Mouse (Mus musculus): ENCODE data around the gene Gm45233. TPM values are rescaled to one million over a fixed set of nuclear protein-coding genes. Genes with fewer than 3 reads are reported as not detected.
"Not testable (repeated sequence)": the region's sequence is repeated elsewhere in the genome, so short reads cannot be mapped to it uniquely, and the experiment has no call there.

Gene Gm45233
- 0.62 TPM in 1 of 2 replicates, not detected in the other for polyA plus RNA-seq (2015; fragmentation: Nextera tagmentation; extraction: Ambion mirVana)

DNA sequence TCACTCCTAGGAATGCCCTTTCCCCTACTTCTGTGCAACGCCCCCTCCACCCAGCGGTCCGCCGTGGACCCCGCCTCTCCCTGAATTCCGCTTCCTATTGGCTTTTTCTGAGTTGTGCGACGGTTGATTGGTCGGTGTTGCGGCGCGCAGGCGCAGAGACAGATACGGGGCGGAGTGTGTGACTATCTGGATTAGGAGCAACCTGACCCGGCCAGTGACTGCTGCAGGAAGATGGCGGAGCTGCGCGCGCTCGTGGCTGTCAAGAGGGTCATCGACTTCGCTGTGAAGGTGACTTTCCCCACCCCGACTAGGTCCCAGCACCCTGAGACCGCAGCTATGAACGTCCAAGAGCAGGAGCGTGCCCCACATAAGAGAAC is at the start of gene Gm45233, which contains the start of gene Etfb:
Gm45233 (plus strand) TSS at position 212 of the 377 bp plus-strand sequence.
Etfb (plus strand) TSS at position 167 of the 377 bp plus-strand sequence.
- Histone ChIP-seq H3K9ac (ENCODE audit: low read length) (peak within 1 kb of the TSS; percentile 76), H3K27me3 (ENCODE audit: control insufficient read depth, insufficient read depth, low read length) (no peaks in the 10 kb centered on the region), H3K9me3 (replicated peaks; ENCODE audit: control insufficient read depth, low read length) (no peaks in the 10 kb centered on the region), H3K4me2 (ENCODE audit: low read depth, low read length) (peak within 1 kb of the TSS; percentile 98), H3K27ac (ENCODE audit: low read length) (peak within 1 kb of the TSS; percentile 97), H3K36me3 (ENCODE audit: control insufficient read depth, insufficient read depth, low read length) (no peaks in the 10 kb centered on the region), H3K4me1 (ENCODE audit: control insufficient read depth, insufficient read depth, low read length) (peaks cover 14% of the 10 kb centered on the region), H3K4me3 (replicated peaks; ENCODE audit: low read length) (peak within 1 kb of the TSS; percentile 59)
- peak; percentile 97 for ATAC-seq (ENCODE audit: insufficient read depth, low FRiP score)
- WGBS: under 1% methylated on average over 27 of the region's 27 CpGs

DNA sequence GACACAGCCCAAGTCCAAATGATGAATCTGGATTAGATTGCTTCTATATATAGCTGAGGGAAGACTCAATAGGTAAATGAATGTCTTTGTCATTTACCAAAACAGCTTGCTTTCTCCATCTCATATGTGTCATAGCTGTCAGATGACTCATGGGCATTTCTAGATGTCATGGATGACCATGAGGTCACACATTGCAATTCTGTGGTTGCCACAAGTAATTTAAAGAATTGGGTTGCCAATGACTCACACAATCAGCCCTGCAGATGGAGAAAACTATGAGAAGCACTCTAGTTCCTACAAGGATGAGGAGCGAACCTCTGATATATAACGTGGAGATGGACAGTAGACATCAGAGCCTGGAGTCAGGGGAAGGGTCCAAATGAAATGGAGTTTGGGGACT is 44.4 kb upstream of the Gm45233 start:
- Histone ChIP-seq H3K9ac (ENCODE audit: low read length) (no peak overlapping the region), H3K4me1 (ENCODE audit: control insufficient read depth, insufficient read depth, low read length) (no peaks in the 10 kb centered on the region), H3K4me2 (ENCODE audit: low read depth, low read length) (no peak overlapping the region), H3K4me3 (replicated peaks; ENCODE audit: low read length) (no peak overlapping the region), H3K27ac (ENCODE audit: low read length) (no peak overlapping the region), H3K36me3 (ENCODE audit: control insufficient read depth, insufficient read depth, low read length) (no peaks in the 10 kb centered on the region), H3K27me3 (ENCODE audit: control insufficient read depth, insufficient read depth, low read length) (no peaks in the 10 kb centered on the region), H3K9me3 (replicated peaks; ENCODE audit: control insufficient read depth, low read length) (no peaks in the 10 kb centered on the region)
- no peak for ATAC-seq (ENCODE audit: insufficient read depth, low FRiP score)
- WGBS: 82% methylated on average over 2 of the region's 2 CpGs

DNA sequence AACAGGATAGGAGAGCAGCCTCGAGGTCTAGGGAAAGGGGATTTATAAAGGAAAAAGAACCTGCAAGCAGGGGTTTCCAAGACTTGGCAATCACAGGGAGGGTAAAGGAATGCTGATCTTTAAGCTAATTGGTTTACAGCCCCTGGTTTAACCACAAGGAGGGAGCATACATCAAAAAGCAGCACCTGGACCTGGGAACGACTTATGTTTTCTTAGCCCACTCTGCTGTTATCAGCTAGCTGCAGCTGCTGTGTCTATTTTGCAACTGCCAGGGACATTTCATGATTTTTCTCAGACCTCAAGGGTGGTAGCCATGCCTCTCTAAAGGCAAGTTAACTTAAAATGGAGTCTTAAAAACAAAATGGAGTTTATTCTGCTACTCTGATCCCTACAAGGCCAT is 41.2 kb upstream of the Gm45233 start:
- no peak overlapping the region for H3K9ac ChIP-seq (ENCODE audit: low read length)
- no peak overlapping the region for H3K27ac ChIP-seq (ENCODE audit: low read length)
- H3K9me3 ChIP-seq (replicated peaks; ENCODE audit: control insufficient read depth, low read length): no peaks in the 10 kb centered on the region
- WGBS: 29% methylated on average over 2 of the region's 2 CpGs
- H3K27me3 ChIP-seq (ENCODE audit: control insufficient read depth, insufficient read depth, low read length): no peaks in the 10 kb centered on the region
- H3K36me3 ChIP-seq (ENCODE audit: control insufficient read depth, insufficient read depth, low read length): no peaks in the 10 kb centered on the region
- no peak for ATAC-seq (ENCODE audit: insufficient read depth, low FRiP score)
- no peaks in the 10 kb centered on the region for H3K4me1 ChIP-seq (ENCODE audit: control insufficient read depth, insufficient read depth, low read length)
- H3K4me3 ChIP-seq (replicated peaks; ENCODE audit: low read length): no peak overlapping the region
- H3K4me2 ChIP-seq (ENCODE audit: low read depth, low read length): no peak overlapping the region

DNA sequence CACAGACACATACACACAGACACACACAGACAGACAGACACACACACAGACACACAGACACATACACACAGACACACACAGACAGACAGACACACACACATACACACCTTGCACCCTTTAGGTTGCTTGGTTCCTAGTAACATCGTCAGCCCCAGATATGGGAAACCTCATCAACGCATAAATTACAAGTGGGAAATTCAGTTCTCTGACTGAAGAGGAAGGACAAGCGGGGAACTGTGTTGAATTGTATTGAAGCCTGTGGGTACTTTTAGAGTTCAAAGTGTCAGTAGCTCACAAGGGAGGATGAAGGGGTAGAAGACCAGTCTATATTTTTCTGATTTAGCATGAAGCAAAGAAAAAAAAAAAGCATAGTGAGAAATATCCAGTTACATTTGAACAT is 36.4 kb upstream of the Gm45233 start:
- H3K9me3 ChIP-seq (replicated peaks; ENCODE audit: control insufficient read depth, low read length): no peaks in the 10 kb centered on the region
- no peak overlapping the region for H3K4me2 ChIP-seq (ENCODE audit: low read depth, low read length)
- no peaks in the 10 kb centered on the region for H3K27me3 ChIP-seq (ENCODE audit: control insufficient read depth, insufficient read depth, low read length)
- 78% methylated on average over 3 of the region's 3 CpGs for WGBS
- no peaks in the 10 kb centered on the region for H3K36me3 ChIP-seq (ENCODE audit: control insufficient read depth, insufficient read depth, low read length)
- no peak overlapping the region for H3K9ac ChIP-seq (ENCODE audit: low read length)
- no peak overlapping the region for H3K4me3 ChIP-seq (replicated peaks; ENCODE audit: low read length)
- no peak overlapping the region for H3K27ac ChIP-seq (ENCODE audit: low read length)
- H3K4me1 ChIP-seq (ENCODE audit: control insufficient read depth, insufficient read depth, low read length): no peaks in the 10 kb centered on the region
- ATAC-seq (ENCODE audit: insufficient read depth, low FRiP score): no peak

DNA sequence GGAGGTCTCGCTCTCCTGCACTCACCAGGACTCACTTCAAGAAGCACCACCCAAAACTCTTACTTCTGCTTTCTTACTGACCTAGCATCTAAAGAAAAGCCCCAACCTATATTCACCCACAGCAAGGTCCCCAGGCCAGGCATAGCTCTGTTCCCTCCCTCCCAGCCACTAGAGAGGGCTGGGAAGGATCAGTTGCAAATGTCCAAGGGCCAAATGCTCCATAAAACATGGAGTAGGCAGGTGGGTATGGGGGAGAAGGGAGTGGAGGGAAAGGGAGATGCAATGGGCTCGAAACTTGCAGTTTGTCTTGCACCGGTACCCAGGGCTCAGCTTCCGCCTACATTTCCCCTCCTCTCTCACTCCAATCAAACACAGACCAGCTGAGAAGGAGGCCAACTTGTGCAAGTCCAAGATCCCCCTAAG is 35.8 kb upstream of the Gm45233 start, which contains the start of gene Siglecg:
Siglecg (plus strand) TSS at position 74 of the 423 bp plus-strand sequence.
- no peak within 1 kb of the TSS for H3K9ac ChIP-seq (ENCODE audit: low read length)
- WGBS: 70% methylated on average over 4 of the region's 4 CpGs
- H3K9me3 ChIP-seq (replicated peaks; ENCODE audit: control insufficient read depth, low read length): no peaks in the 10 kb centered on the region
- H3K27me3 ChIP-seq (ENCODE audit: control insufficient read depth, insufficient read depth, low read length): no peaks in the 10 kb centered on the region
- no peak within 1 kb of the TSS for H3K4me2 ChIP-seq (ENCODE audit: low read depth, low read length)
- no peak within 1 kb of the TSS for H3K27ac ChIP-seq (ENCODE audit: low read length)
- H3K4me1 ChIP-seq (ENCODE audit: control insufficient read depth, insufficient read depth, low read length): no peaks in the 10 kb centered on the region
- no peak for ATAC-seq (ENCODE audit: insufficient read depth, low FRiP score)
- H3K36me3 ChIP-seq (ENCODE audit: control insufficient read depth, insufficient read depth, low read length): no peaks in the 10 kb centered on the region
- no peak within 1 kb of the TSS for H3K4me3 ChIP-seq (replicated peaks; ENCODE audit: low read length)

DNA sequence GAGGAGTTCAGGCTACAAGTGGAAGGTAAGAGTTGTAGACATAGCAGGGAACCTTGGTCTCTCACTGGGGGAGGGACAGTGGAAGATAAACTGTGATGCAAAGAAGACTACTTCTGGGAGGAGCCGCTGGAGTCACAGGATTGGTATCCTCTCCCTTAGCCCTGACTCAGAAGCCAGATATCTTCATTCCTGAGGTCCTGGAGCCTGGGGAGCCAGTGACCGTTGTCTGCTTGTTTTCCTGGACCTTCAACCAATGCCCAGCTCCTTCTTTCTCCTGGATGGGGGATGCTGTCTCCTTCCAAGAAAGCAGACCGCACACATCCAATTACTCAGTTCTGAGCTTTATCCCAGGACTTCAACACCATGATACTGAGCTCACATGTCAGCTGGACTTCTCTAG is 34.8 kb upstream of the Gm45233 start:
- H3K27ac ChIP-seq (ENCODE audit: low read length): no peak overlapping the region
- no peak overlapping the region for H3K9ac ChIP-seq (ENCODE audit: low read length)
- H3K4me1 ChIP-seq (ENCODE audit: control insufficient read depth, insufficient read depth, low read length): no peaks in the 10 kb centered on the region
- no peak overlapping the region for H3K4me3 ChIP-seq (replicated peaks; ENCODE audit: low read length)
- ATAC-seq (ENCODE audit: insufficient read depth, low FRiP score): no peak
- WGBS: 71% methylated on average over 3 of the region's 3 CpGs
- no peaks in the 10 kb centered on the region for H3K36me3 ChIP-seq (ENCODE audit: control insufficient read depth, insufficient read depth, low read length)
- no peak overlapping the region for H3K4me2 ChIP-seq (ENCODE audit: low read depth, low read length)
- no peaks in the 10 kb centered on the region for H3K27me3 ChIP-seq (ENCODE audit: control insufficient read depth, insufficient read depth, low read length)
- H3K9me3 ChIP-seq (replicated peaks; ENCODE audit: control insufficient read depth, low read length): no peaks in the 10 kb centered on the region

DNA sequence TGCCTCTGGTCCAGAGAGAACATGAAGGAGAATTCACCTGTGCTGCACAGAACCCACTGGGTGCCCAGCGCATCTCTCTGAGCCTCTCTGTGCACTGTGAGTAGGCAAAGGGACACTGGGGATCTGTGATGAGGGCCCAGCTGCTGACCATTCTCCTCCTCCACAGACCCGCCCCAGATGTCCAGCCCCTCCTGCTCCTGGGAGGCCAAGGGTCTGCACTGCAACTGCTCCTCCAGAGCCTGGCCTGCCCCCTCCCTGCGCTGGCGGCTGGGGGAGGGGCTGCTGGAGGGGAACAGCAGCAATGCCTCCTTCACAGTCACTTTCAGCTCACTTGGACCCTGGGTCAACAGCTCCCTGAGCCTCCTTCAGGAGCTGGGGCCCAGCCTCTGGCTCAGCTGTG is 32.2 kb upstream of the Gm45233 start:
- H3K27ac ChIP-seq (ENCODE audit: low read length); ATAC-seq (ENCODE audit: insufficient read depth, low FRiP score); H3K4me2 ChIP-seq (ENCODE audit: low read depth, low read length); H3K9me3 ChIP-seq (replicated peaks; ENCODE audit: control insufficient read depth, low read length); H3K9ac ChIP-seq (ENCODE audit: low read length); H3K36me3 ChIP-seq (ENCODE audit: control insufficient read depth, insufficient read depth, low read length); H3K4me3 ChIP-seq (replicated peaks; ENCODE audit: low read length); H3K4me1 ChIP-seq (ENCODE audit: control insufficient read depth, insufficient read depth, low read length); H3K27me3 ChIP-seq (ENCODE audit: control insufficient read depth, insufficient read depth, low read length): not testable (repeated sequence)
- 37% methylated on average over 4 of the region's 4 CpGs for WGBS

DNA sequence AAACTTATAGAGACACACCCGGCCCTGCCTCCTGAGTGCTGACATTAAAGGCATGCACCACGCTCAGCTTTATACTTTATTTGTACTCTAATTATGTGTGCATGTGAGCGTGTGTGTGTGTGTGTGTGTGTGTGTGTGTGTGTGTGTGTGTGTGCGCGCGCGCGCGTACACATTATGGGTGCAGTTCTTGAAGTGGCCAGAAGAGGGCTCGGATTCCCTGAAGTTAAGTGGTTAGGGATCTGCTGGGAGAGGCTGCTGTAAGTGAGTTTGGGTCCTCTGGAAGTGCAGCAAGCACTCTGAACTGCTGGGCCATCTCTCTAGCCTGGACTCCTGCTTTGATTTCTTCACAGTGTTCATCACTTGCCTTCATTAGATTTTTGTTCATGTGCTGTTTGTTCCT is 26.6 kb upstream of the Gm45233 start:
- Histone ChIP-seq H3K27ac (ENCODE audit: low read length) (no peak overlapping the region), H3K9me3 (replicated peaks; ENCODE audit: control insufficient read depth, low read length) (no peaks in the 10 kb centered on the region), H3K36me3 (ENCODE audit: control insufficient read depth, insufficient read depth, low read length) (no peaks in the 10 kb centered on the region), H3K4me3 (replicated peaks; ENCODE audit: low read length) (no peak overlapping the region), H3K9ac (ENCODE audit: low read length) (no peak overlapping the region), H3K27me3 (ENCODE audit: control insufficient read depth, insufficient read depth, low read length) (no peaks in the 10 kb centered on the region), H3K4me2 (ENCODE audit: low read depth, low read length) (no peak overlapping the region), H3K4me1 (ENCODE audit: control insufficient read depth, insufficient read depth, low read length) (no peaks in the 10 kb centered on the region)
- no peak for ATAC-seq (ENCODE audit: insufficient read depth, low FRiP score)
- 79% methylated on average over 10 of the region's 10 CpGs for WGBS

DNA sequence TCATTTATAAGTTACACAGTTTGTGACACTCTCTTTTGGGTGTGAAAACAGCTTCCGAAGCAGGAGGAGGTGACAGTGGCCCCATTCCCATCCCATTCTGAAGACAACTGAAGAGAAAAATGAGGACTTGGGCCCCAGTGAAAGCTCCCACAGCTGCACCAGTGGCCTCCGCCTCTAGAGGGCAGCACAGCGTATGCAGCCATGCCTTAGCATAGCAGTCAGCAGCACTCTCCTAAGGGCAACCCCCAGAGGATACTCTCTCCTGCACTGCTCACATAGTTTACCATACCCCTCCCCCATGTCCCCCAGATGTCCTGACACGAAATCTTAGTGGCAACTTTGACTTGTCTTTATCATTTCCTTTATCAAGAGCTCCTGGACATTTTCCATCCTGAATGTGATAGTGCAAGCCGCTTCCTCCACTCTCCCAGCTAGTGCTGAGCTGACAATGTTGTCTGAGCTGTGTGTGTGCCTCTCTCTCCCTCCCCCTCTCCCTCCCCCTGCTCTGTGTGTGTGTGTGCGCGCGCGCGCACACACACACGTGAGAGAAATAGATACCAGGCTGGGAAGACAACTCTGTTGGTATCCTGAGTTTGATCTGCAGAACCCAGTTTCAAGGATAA is 20.8 kb upstream of the Gm45233 start:
- H3K4me1 ChIP-seq (ENCODE audit: control insufficient read depth, insufficient read depth, low read length): no peaks in the 10 kb centered on the region
- no peaks in the 10 kb centered on the region for H3K9me3 ChIP-seq (replicated peaks; ENCODE audit: control insufficient read depth, low read length)
- no peaks in the 10 kb centered on the region for H3K36me3 ChIP-seq (ENCODE audit: control insufficient read depth, insufficient read depth, low read length)
- H3K27me3 ChIP-seq (ENCODE audit: control insufficient read depth, insufficient read depth, low read length): no peaks in the 10 kb centered on the region
- no peak overlapping the region for H3K9ac ChIP-seq (ENCODE audit: low read length)
- no peak overlapping the region for H3K27ac ChIP-seq (ENCODE audit: low read length)
- peak; percentile 87 for ATAC-seq (ENCODE audit: insufficient read depth, low FRiP score)
- no peak overlapping the region for H3K4me3 ChIP-seq (replicated peaks; ENCODE audit: low read length)
- 13% methylated on average over 11 of the region's 11 CpGs for WGBS
- H3K4me2 ChIP-seq (ENCODE audit: low read depth, low read length): peak overlapping the region; percentile 5; the same call in 1 of the 2 replicates
